Mouse (Mus musculus): ENCODE measurements around the gene 2510039O18Rik.

2510039O18Rik gene

GRCm38 (mm10) chr4:147985205-147986132 lies 44.8 kb downstream of the 2510039O18Rik start, which contains the start of gene Nppb:
Nppb (plus strand) TSS chr4:147985788.
- in situ Hi-C loops (cut with MboI, MseI): loop anchor here (25.0 kb wide), 1 partner anchor 548 kb away; no protein-coding TSS in a partner anchor

GRCm38 (mm10) chr4:147993571-147994095 lies 52.9 kb downstream of the 2510039O18Rik start:
- in situ Hi-C loops (cut with MboI, MseI): loop anchor here (25.0 kb wide), 1 partner anchor 556 kb away; no protein-coding TSS in a partner anchor

GRCm38 (mm10) chr4:147995311-147995710 lies 54.6 kb downstream of the 2510039O18Rik start:
- in situ Hi-C loops (cut with MboI, MseI): loop anchor here (25.0 kb wide), 1 partner anchor 558 kb away; no protein-coding TSS in a partner anchor
